Mouse (Mus musculus) cerebellum, postnatal 14 days (tissue): ENCODE results near the gene Coq10b.
A peak's percentile ranks its signal among the peaks of the same experiment; 100 is the strongest.
"Not testable (repeated sequence)": the region's sequence is repeated elsewhere in the genome, so short reads cannot be mapped to it uniquely, and the experiment has no call there.

ENCODE experiments used
- DNase-seq, 2 experiments: peaks; one replicate each; pipeline ENCODE4 v3.0.0; 2021; ENCODE audit warnings: mixed read lengths in 2 of 2

Coq10b gene

DNA sequence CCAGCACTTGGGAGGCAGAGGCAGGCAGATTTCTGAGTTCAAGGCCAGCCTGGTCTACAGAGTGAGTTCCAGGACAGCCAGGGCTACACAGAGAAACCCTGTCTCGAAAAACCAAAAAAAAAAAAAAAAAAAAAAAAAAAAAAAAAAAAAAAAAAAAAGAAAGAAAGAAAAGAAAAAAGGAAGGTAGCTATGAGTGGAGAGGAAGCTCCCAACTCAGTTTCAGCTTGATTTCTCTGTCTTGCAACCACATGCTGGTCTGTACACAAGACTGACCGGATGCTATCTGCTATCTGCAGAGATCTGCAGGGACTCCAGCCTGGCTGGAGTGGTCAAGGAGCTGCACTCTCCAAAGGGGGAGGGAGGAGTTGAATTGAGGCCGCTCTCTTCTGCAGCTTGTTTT, 5.8 kb downstream of the Coq10b start:
- not testable (repeated sequence) for DNase-seq

DNA sequence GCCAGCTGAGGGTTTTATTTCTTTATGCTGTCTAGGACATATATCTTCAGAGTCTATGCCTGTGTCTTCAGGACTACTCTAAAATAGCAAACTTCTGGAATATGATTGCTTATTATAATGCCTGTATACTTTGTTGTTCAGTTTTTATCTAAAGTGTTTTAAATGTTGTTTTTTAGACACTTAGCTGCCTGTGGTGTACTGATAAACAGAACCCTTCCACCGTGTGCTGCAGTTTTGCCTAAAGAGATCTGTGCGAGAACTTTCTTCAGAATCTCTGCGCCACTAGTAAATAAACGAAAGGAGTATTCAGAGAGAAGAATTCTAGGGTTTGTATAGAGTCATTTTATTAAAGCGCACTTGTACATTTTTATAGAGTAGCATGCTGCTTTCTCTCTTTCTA, 8.5 kb downstream of the Coq10b start:
- DNase-seq: no peak

DNA sequence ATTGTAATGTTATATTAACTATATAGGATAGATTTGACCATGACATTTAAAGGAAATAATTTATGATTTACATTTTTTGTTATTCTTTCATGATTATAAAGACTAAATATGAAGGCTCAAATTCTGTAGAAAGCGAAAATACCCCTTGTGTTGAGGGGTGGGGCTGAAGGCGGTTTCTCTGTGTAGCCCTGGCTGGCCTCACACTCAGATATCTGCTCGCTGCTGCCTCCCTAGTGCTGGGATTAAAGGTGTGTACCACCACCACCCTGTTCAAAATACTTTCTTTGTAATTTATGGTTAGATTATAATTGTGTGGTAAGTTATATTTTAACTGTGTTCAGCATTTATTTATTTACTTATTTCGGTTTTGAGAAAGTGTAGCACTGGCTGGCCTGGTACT, 9.2 kb downstream of the Coq10b start:
- no peak for DNase-seq

DNA sequence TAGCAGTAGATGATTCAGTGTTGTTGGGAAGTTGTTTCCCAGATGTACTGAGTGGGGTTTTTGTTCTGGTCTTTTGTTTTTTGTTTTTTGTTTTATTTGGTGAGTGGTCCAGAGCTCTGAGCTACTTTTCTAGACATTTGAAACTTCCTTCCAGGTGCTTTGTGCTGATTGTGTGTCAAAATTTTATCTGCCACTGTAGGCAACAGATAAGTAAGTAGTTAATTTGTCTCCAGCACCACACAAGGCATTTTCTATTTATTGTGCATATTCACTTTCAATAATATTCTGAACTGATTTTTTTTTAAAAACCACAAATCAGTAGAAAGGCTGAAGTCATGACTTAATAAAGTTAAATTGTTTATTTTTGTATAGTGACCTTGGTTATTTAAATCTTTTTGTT, 19.8 kb downstream of the Coq10b start:
- DNase-seq: not testable (repeated sequence)

DNA sequence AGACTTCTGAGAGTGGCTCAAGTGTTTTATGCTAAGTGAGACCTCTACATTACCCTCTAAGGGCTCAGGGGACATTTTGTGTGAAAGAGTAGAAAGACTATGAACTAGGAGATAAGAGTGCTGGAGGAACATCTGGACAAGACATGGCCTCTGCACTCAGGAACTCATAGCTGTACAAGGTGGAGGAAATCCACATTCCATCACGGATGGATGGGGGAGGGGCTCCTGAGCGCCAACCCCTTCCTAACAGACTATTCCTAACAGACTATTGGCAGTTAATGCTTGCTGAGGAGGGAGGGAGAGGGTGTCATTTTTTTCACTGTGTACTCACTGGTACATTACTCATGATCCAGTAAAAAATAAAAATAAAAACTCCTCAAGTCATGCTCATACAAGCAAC, 22.2 kb downstream of the Coq10b start:
- DNase-seq: no peak

DNA sequence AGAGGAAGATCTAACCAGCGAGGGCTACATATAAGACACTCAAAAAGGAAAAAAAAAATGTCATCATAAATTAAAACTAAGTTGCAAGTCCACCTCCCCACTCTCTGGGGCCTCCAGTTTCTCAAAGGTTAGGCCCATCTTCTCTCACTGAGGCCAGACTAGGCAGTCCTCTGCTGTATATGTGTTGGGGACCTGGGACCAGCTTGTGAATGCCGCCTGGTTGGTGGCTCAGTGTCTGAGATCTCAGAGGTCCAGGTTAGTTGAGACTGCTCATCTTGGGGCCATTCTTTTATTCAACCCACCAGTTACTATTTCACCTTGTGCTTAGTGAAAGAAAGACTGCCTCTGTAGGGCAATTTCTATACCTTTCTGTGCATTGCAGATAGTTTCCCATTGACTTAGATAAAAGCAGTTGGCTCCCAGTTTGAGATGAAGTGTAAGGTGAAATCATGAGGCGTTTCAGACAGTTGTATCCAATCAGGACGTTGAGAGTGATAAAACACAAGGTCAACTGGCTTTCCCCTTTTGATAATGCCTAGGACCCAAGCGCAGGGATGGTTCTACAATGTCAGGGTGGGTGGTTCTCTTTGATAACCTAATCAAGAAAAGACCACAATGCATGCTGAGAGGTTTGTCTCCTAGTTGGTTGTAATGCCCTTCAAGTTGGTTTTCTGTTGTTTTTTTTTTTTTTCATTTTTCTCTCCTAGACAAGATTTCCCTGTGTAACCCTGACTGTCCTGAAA, 23.3 kb downstream of the Coq10b start:
- DNase-seq: no peak

DNA sequence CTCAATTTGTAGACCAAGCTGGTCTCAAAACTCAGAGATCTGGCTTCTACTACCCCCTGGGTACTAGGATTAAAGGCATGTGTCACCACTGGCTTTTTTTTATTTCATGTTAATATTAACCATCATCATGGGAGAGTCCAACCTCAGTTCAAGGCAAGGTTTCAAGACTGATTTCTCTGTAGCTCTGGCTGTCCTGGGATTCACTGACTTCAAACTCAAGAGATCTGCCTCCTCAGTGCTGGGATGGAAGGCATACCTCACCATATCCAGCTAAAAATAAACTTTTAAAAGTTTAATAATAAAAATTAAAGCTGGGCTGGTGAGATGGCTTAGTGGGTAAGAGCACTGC, 23.8 kb downstream of the Coq10b start:
- no peak for DNase-seq

DNA sequence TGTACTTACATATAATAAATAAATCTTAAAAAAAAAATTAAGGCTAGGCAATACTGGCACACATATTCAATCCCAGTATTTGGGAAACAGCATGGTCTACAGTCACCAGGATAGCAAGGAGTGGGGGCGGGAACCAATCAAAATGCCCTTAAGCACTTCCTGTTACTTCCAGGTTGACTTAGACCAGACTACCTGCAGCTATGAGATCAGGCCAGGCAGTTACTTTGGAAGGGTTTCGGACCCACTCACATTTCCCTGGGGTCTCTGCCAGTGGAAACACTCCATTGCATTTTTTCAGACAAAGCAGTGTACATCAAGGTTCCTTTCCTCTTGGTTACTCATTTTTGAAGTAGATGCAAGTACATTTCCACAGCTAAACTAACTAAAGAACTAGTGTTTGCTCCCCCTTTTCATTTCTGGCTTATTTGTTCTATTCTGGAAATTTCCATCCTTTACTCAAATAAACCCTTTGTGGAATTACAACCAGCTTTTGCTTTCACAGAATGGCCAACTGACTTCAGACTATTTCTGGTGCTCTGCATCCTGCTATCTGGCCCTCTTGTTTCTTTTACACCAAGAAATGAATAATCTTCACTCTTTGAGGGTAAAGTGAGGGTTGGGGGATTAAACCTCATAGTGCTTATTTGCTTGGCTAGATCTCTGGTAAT, 24.4 kb downstream of the Coq10b start:
- no peak for DNase-seq

DNA sequence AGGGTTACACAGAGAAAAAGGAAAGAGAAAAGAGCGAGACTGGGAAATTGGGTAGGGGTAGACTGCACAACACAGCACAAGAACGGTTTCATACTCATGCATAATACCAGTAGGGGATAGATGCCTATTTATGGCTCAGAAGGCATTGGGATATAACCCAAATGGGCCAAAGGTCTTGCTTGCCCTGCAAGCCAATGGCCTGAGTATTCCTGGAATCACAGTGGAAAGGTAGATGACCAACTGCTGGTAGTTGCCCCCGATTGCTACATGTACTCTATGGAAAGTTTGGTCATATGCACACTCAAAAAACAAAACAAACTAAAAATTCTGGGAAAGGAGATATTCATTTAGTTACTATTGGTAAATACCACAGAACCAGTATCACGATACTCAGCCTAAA, 27.1 kb downstream of the Coq10b start:
- no peak for DNase-seq

DNA sequence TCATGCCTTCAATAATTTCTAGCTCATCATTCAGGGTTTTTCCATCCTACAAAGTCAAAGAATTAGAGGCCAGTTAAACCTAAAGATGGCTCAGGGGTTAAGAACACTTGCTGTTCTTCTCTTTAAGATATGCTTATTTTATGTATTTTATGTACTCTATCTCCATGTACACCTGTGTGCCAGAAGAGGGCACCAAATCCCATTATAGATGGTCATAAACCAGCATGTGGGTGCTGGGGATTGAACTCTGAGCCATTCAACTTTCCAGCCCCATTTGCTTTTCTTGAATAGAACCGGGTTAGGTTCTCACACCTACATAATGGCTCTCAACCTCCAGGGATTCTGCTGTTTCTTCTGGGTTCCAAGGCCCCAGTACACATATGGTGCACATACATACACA, 29.5 kb downstream of the Coq10b start:
- no peak for DNase-seq

DNA sequence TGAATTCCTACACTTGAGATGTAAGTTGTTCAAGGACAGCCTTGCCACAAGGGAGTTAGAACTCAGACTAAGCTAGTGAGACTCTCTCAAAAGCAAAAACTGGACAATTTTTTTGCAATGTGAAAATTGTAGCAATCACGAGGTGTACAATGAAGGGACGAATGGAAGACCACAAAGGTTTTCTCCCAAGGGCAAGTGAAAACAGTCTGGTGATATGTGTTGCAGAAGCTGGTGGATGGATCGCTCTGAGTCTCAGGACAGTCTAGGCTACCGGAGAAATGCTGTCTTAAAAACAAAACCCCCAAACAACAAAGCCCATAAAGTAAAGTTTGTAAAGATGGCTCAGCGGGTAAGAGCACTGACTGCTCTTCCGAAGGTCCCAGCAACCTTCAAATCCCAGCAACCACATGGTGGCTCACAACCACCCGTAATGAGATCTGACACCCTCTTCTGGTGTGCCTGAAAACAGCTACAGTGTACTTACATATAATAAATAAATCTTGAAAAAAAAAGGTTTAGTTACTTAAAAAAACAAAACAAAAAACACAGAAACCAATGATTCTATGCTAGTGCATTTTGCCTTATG, 33.3 kb downstream of the Coq10b start:
- no peak for DNase-seq

DNA sequence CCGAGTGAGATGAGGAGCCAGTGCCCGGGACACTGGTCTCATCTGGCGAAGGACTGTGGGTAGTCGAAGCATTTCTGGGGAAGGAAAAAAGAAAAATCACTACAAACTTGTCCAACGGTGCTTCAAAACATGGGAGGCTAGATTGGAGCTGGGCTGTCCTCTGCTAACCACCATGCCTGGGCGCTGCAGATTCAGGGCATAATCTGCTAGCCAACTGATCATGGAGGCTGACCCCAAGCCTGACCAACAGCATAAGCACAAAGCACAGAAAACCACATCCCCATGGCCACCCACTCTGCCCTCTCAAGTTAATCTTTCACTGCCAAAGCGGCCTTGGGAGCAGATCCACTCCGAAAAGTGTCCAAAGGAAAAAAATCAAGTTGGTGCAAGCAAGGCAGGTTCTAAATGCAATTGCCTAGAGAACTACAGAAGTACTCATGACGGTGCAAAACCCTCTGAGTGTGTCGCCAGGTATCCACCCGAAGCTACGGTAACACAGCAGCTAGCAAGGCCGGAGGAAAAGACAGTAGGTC, 34.4 kb downstream of the Coq10b start:
- no peak for DNase-seq

DNA sequence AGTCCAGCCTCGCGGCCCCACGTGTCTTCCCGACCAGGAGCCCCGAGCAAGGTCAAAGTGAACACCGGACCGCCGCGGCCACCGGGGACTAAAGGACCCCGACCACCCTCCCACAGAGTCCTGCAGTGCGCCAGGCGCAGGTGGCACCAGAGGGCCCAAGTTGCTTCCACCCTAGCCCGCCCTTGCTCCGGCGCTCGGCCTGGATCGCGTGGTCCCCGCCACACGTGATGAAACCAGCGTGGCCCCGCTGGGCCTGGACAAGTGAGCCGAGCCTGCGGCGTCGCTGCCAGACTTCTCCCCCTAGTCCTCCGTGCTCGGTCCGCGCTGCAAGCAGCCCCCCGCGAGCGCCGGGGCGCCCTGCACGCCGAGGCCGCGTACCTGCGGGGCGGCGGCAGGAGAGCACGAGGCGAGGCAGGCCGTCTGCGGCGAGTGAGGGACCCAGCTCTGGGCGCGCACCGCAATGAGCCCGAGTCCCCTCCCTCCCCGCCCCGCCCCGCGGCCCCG, 34.9 kb downstream of the Coq10b start:
- peak in 1 of 2 experiments; percentile 84 for DNase-seq

DNA sequence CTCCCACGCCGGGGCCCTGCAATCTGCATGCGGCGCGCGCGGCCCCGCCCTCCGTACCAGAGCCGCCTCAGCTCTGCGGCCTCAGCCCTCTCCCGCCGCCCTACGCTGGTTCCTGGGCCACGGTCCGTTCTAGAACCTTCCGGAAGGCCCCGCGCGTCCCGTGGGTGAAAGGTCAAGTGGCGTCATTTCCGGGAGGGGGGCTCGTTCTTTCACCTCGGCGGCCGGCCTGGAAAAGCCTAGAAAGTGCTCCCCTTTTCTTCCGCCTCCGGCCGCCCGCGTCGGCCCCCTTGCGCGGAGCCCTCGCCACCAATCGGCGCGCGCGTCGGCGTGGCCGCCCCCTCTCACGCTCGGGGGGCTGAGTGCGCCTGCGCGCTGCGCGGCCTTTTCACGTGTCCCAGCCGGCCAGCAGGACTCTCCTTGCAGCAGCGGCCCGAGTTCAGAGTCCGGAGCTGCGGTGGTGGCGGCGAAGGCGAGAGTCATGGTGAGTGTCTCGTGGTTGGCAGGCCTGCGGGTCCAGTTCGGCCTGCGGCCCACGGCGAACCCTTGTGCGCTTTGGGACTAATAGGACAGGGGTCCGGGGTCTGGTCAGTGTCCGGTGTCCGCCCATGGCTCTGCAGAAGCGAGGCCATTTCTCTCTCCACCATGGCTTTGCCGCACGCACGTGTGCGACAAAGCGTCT, 35.5 kb downstream of the Coq10b start, which contains the start of the genes Hspe1 and Hspd1:
Hspe1 (plus strand) TSS at position 201 of the 679 bp plus-strand sequence.
Hspd1 (minus strand) TSS at position 312 of the 679 bp plus-strand sequence.
- peak; percentile 99 for DNase-seq

DNA sequence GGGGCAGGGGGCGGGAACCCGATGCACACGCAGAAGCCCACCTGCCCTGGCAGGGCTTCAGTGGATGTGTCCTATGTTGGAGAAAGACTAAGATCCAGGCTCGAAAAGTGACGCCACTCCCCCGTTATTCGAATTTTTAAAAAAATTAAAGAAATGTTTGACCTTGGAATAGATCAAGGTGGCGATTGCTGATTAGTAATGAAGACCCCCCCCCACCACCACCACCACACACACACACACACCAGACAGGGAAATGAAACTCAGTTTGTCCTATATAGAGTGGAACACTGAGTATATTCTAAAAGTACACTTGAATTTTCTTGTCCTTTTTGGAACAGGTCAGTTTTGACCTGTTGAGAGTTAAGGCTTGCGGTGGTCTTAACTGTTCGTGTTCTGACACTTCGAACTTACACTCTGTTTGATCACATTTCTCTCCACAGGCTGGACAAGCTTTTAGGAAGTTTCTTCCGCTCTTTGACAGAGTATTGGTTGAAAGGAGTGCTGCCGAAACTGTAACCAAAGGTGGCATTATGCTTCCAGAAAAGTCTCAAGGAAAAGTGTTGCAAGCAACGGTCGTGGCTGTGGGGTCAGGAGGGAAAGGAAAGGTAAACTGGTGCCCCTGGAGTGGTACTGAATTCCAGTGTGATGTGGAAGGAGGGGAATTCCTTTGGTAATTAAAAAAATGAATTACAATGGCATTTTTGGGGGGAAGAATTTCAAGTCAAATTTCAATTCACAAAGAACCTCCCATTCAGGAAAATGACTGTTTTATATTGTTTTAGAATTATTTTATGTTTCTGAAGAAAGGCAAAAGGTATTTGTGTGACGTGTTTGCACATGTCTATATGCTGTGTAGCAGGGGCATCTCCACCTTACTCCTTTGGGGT, 36.3 kb downstream of the Coq10b start:
- no peak for DNase-seq

DNA sequence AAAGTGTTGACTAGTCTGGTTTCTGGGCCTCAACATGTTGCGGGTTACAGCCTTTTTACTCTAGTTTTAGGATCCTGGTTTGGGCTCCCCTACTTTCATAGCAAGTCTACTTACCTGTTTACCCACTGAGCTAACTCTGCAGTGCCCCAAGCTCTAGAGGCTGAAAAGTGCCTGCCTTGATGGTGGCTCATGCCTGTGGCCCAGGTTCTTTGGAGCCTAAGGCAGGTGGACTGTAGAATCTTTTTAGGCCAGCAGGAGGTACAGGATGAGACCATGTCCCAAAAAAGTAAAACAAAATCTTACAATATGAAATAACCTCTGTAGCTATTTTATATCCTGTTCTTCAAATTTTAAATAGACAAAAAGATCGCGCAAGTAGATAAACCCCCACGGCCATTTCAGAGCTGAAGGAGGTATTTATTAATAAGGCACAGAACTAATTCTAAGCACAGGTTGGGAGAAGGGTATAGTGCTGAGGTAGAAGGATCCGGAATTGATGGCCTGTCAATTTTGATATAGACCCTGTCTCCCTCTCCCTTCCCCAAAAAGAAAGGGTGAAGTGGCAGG, 37.0 kb downstream of the Coq10b start:
- no peak for DNase-seq

DNA sequence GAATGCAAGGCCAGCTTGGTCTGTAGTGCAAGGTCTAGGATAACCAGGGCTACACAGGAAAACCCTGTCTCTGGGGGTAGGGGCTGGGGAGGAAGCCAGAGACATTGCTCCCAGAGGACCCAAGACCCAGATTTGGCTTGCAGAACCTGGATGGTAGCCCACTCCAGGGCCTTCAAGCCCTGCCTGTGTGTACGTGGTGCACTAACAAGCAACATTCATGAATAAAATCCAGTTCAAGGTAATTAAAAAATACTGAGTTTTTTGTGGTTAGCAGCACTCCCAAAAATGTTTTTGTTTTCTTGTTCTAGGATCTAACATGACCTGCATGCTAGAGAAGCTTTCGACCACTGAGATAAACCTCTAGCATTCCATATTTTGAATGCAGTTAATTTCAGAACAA, 39.5 kb downstream of the Coq10b start:
- DNase-seq: no peak

DNA sequence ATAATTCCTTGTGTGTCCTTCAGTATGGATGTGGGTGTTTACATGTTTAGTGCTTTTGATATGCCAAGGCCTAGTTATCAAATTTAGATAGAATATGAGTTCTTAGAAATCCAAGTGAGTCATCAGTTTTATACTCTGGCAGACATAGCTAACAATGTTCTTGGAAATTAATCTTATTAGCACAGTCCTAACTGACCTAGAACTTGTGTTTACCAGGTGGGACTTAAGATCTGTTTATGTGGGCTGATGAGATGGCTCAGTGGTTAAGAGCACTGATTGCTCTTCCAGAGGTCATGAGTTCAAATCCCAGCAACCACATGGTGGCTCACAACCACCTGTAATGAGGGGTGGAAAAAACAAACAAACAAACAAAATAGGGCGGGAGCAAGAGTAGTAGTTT, 39.9 kb downstream of the Coq10b start:
- DNase-seq: no peak

DNA sequence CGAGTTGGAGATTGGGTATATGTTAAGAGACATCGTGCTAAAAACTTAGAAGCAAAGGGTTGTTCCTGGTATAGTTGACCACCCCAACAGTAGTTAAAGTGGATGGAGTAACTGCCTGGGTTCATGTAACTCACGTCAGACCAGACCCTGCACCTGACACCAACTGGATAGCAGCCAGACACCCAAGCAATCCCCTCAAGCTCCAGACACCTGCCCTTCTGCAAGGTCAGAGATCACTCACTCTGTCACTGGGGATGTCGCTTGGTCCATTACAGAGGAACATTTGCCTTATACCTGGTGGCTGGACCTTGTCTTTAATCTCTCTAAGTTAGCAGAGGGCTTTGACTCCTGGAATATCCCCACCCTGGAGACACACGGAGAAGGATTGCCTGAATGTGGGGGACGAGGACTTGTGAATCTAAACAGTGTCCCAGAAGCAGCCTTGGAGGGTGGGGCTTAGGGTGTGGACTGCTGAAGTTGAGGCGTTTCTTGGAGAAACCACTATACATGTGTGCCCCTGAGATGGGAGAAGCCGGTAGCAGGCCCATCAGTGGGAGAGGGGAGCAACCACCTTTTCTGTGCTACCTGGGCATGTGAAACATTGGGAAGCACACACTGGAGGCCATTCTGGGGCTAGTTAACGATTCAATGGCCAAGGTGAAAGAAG, 54.5 kb downstream of the Coq10b start:
- no peak for DNase-seq

DNA sequence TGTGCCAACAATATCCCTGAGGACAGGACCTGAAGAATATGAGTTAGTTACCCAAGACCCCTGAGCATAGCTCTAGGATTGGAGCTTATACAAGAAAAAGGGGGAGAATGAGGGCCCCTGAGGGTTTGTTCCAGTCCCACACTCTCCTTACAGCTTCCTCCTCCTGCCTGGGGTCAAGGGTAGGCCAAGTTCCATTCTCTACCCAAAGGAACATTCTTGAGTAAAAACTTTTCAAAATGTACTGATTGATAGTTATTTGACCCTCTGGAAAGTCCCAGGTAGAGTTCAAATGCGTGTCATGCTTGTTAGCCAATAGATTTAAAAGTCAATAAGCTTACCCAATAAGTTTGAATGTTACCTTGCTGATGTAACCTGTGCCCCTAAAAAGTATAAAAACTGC, 55.1 kb downstream of the Coq10b start:
- no peak for DNase-seq

DNA sequence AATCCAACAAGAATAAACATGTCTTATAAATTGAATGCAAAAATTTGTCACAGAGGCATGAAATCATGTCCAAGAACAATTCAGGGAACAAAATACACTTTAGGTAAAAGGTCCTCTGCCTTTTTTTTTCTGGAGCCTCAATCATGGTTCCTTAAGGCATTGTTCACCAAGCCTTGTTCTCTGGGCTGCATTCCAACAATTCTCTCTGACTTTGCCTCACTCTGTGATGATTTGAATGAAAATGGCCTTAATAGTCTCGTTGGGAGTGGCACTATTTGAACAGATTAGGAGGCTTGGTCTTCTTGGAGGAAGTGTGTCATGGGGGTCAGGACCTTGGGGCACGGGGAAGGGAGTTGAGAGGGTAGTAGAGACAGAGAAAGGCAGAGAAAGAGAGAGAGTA, 55.9 kb downstream of the Coq10b start:
- DNase-seq: no peak
